Mouse (Mus musculus) layer of hippocampus, postnatal 10 days (tissue): ENCODE results near the gene 9430007A20Rik. TPM values are rescaled to one million over a fixed set of nuclear protein-coding genes. Genes with fewer than 3 reads are reported as not detected.
"Not testable (repeated sequence)": the region's sequence is repeated elsewhere in the genome, so short reads cannot be mapped to it uniquely, and the experiment has no call there.

ENCODE experiments used
- DNase-seq, 2 experiments: peaks; one replicate each; pipeline ENCODE4 v3.0.0; 2021; ENCODE audit warnings: low spot score in 2 of 2
- long read RNA-seq: library from polyadenylated mRNA; stranded (forward); transcript quantifications from one replicate; pipeline ENCODE4 v2.0.0, GENCODE M21; 2023
- total RNA-seq, 2 experiments: library from RNA; stranded (reverse); gene quantifications; 2 replicates each; pipeline ENCODE4 v1.2.3; 2021

Gene 9430007A20Rik
- not detected for total RNA-seq
- long read RNA-seq: 0 reads

- no peak for DNase-seq
These were observed at the start of gene 9430007A20Rik for GRCm38 (mm10) chr4:144519522-144519921. Gene 9430007A20Rik (plus strand): TSS chr4:144519822.

- no peak for DNase-seq
These were observed 26.3 kb upstream of the 9430007A20Rik start for GRCm38 (mm10) chr4:144493331-144493730.

- no peak for DNase-seq
These were observed 13.1 kb upstream of the 9430007A20Rik start for GRCm38 (mm10) chr4:144506518-144506917.

GRCm38 (mm10) chr4:144544689-144545088 is 25.1 kb downstream of the 9430007A20Rik start:
- DNase-seq: no peak

- not testable (repeated sequence) for DNase-seq
These were observed 25.7 kb downstream of the 9430007A20Rik start for GRCm38 (mm10) chr4:144545339-144545738.

- no peak for DNase-seq
These were observed 31.5 kb downstream of the 9430007A20Rik start for GRCm38 (mm10) chr4:144551156-144551555.

GRCm38 (mm10) chr4:144559792-144560191 is 40.2 kb downstream of the 9430007A20Rik start:
- no peak for DNase-seq

GRCm38 (mm10) chr4:144561205-144561604 is 41.6 kb downstream of the 9430007A20Rik start:
- DNase-seq: no peak

GRCm38 (mm10) chr4:144565034-144565433 is 45.4 kb downstream of the 9430007A20Rik start, which contains the start of gene Gm13124:
Gene Gm13124 (minus strand): TSS chr4:144565134.
- DNase-seq: no peak

GRCm38 (mm10) chr4:144567752-144568151 is 48.1 kb downstream of the 9430007A20Rik start:
- no peak for DNase-seq

Other genes starting within 250 kb of the 9430007A20Rik start
- not detected for gene Pramel5, start 239.3 kb upstream of the 9430007A20Rik start, total RNA-seq
- not detected for gene Gm13128, start 189.6 kb upstream of the 9430007A20Rik start, total RNA-seq
- gene Gm13119, start 161.9 kb upstream of the 9430007A20Rik start, total RNA-seq: not detected
- gene Pramef20, start 141.9 kb upstream of the 9430007A20Rik start, total RNA-seq: not detected
- gene Pramef12, start 111.4 kb upstream of the 9430007A20Rik start, total RNA-seq: not detected
- gene 1700012P22Rik, start 81.0 kb upstream of the 9430007A20Rik start, total RNA-seq: not detected
- gene Gm9944, start 66.5 kb upstream of the 9430007A20Rik start, total RNA-seq: not detected
- not detected for gene Aadacl3, start 56.1 kb upstream of the 9430007A20Rik start, total RNA-seq
- not detected for gene Gm13124, start 45.3 kb downstream of the 9430007A20Rik start, total RNA-seq
- not detected for gene Aadacl4, start 93.9 kb downstream of the 9430007A20Rik start, total RNA-seq
- not detected for gene Gm436, start 166.5 kb downstream of the 9430007A20Rik start, total RNA-seq
- not detected for gene Gm13178, start 201.6 kb downstream of the 9430007A20Rik start, total RNA-seq